Mouse (Mus musculus): ENCODE measurements around the gene Wdr45.

Wdr45 gene

GRCm38 (mm10) chrX:7764657-7765280, 50.6 kb downstream of the Wdr45 start:
- DNase-seq = no peak

- DNase-seq = no peak
Measured at GRCm38 (mm10) chrX:7765281-7765670, 51.1 kb downstream of the Wdr45 start.

GRCm38 (mm10) chrX:7765764-7766163, 51.6 kb downstream of the Wdr45 start:
- DNase-seq = no peak

- no peak for DNase-seq
Measured at GRCm38 (mm10) chrX:7769302-7770017, 55.3 kb downstream of the Wdr45 start.

- DNase-seq = no peak
Measured at GRCm38 (mm10) chrX:7772766-7773165, 58.6 kb downstream of the Wdr45 start.

GRCm38 (mm10) chrX:7775501-7776205, 61.5 kb downstream of the Wdr45 start:
- DNase-seq = no peak

- no peak for DNase-seq
Measured at GRCm38 (mm10) chrX:7776329-7777082, 62.4 kb downstream of the Wdr45 start.
